Mouse (Mus musculus): ENCODE measurements around the gene Wfdc3. TPM values are rescaled to one million over a fixed set of nuclear protein-coding genes. Genes with fewer than 3 reads are reported as not detected.

Gene Wfdc3
- polyA plus RNA-seq, 2 experiments from 2014 or later: not detected

DNA sequence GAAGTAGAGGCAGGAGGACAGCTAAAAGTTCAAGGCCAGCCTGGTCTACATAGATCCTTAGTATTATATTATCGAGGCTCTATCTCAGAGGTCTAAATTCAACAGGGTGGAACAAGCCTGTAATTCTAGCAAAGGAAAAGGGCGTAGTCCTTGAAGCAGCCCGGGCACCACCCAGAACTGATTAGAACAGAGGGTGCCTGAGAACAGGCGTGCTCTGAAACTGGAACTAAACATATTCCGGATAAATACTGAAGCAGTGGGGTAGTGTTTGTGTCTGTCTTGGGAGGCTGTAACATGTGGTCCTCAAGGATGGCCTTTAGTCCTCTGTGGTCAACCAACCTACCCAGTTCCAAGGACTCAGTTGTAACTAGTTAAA lies 28.2 kb upstream of the Wfdc3 start:
- no peak for ATAC-seq

GRCm38 (mm10) chr2:164773229-164773988 lies 27.7 kb upstream of the Wfdc3 start:
- no peak for ATAC-seq

DNA sequence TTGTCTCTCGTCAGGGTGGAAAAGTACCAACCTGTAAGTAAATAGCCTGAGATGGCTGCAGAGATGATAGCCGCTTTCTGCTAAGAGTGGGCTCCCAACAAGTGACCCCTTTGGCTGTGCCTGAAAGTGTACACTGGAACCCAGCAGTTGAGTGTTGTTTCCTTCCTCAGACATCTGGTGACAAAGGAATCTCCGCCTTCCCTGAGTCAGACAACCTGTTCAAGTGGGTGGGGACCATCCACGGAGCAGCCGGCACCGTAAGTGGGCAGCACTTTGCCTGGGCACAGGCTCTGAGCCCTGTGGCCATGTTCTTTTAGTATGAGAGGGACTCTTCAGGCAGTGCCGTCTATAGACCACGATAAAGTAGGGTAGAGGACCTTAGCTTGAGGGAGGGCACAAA lies 25.4 kb upstream of the Wfdc3 start:
- ATAC-seq: no peak

DNA sequence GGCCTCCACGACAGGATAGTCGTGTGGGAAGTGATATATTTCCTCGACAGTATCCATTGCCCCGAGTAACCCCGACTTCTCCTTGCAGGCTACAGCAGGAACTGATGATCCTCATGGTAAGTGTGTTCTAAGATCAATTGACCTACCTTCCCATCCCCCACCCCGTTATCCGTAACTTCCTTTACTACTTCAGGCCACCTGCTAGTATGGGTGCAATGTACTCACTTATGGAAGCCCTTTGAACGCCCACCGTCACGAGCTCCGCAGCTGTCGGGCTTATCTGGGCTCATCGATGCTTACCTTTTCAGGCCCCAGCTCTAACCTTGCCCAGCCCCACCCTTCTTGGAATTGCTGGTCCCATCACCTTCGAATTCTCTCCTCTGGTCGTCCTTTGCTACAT lies 24.5 kb upstream of the Wfdc3 start:
- ATAC-seq: no peak

DNA sequence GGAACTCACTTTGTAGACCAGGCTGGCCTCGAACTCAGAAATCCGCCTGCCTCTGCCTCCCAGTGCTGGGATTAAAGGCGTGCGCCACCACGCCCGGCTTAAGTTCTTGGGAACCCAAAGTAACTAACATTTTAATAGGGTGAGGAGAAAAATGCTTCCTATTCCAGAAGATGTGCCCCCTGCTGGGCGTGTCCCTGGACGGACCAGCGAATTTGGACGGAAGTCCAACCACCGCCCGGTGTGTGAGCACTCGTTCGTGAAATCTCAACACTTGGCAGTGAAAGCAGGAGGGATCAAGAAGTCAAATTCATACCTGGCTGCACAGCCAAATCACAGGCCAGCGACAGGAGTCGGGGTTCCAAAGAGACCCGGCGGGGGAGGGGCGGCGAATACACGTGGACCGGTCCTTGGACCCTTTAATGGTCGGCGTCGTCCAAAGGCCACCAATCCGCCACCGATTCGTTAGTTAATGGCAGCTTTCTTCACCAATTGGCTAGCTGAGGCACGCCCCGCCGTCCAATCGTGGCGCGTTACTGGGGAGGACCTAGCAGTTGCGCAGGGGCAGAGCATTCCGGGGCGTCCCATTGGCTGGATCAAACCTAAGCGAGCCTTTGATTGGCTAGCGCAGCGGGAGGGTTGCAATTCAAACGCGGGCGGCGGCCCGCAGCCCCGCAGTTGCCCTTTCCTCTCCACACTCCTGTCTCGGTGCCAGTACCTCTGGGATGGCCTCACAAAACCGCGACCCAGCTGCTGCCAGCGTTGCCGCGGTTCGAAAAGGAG lies 23.7 kb upstream of the Wfdc3 start, which contains the start of gene Ube2c:
Ube2c (plus strand) TSS at position 641 of the 780 bp plus-strand sequence.
- peak; percentile 100 for ATAC-seq

DNA sequence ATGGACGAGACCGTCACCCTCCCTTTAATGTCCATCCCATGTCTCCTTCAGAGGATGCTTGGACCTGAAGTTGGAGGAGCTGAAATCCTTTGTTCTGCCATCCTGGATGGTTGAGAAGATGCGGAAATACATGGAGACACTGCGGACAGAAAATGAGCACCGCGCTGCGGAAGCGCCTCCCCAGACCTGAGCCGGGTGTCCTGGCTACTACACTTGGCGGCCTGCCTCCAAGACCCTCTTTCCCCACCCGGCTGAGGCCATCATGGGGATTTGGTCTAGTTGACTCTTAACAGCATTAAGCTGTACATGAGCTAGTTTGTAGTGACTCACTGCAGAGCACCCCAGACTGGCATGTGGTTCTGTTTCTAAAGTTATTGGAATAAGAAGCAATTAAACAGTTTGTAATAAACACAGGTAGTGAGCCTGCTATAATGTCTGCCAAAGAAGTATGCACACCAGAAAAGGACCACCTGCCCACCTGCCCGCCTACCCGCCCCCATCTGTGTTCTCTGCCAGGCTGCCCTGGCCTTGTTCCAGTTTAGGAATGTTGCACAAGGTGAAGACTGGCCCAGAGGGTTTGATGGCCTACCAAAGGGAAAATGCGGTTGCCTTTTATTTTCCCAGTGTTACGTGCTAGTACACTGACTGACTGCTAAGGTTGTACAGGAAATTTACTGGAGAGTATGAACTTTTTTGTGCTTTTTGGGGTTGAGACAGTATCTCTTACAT lies 22.2 kb upstream of the Wfdc3 start:
- no peak for ATAC-seq

- no peak for ATAC-seq
These were observed 20.1 kb upstream of the Wfdc3 start for GRCm38 (mm10) chr2:164765841-164766240.

GRCm38 (mm10) chr2:164762593-164762992 lies 16.9 kb upstream of the Wfdc3 start:
- ATAC-seq: no peak

DNA sequence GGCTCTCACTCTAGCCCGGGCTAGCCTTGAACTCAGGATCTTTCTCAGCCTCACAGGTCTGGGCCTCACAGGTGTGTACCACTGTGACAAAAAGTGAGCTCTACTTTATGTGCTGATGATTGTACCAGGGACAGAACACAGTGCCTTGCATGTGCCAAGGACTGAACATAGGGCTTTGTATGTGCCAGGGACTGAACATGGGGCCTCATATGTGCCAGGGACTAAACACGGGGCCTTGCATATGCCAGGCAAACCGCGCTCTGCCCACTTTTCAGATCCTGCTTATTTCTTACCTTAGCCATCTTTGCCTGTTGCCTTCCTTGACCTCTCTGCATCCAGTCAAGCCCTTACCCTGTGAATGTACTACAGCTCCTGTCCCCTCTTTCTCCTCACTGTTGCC lies 16.2 kb upstream of the Wfdc3 start:
- no peak for ATAC-seq

DNA sequence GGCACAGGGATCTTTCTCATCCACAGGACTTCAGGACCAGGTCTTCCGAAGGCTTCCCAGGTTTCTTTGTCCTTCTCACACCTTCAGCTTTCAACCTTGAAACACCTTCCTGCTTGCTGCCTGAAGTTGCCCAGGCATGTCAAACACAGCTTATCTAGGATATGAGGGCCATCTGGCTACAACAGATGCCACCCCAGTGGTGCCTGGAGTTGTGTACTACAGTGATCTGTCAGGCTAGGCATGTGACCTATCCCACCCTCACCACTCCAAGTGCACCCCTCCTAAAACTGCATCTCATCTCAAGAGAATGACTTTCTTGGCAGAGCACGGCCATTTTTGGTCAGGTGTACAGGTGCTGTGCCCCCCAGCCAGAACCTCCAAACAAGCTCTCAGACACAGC lies 15.8 kb upstream of the Wfdc3 start:
- no peak for ATAC-seq

GRCm38 (mm10) chr2:164760059-164760833 lies 14.5 kb upstream of the Wfdc3 start:
- no peak for ATAC-seq

- ATAC-seq: no peak
These were observed 13.0 kb upstream of the Wfdc3 start for GRCm38 (mm10) chr2:164758692-164759091.

GRCm38 (mm10) chr2:164757841-164758240 lies 12.1 kb upstream of the Wfdc3 start:
- no peak for ATAC-seq

GRCm38 (mm10) chr2:164754800-164755199 lies 9.1 kb upstream of the Wfdc3 start:
- no peak for ATAC-seq

GRCm38 (mm10) chr2:164754105-164754504 lies 8.4 kb upstream of the Wfdc3 start:
- ATAC-seq: no peak

DNA sequence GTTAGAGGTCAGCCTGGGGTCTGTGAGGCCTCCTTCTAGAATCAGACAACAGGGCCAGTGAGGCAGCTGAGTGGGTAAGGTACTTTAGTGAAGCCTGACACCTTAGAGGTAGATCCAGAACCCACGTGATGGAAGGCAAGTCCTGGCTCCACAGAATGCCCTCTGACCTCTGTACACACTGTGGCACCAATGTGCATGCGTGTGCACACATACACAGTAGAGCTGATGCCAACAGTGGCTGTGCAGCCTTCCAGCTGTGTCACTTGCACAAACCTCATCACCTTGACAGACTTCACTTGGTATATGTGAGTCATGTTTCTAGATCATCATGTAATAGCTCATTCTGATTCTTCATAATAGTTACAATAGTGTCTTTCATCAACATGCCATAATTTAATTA lies 6.7 kb upstream of the Wfdc3 start:
- ATAC-seq: no peak

DNA sequence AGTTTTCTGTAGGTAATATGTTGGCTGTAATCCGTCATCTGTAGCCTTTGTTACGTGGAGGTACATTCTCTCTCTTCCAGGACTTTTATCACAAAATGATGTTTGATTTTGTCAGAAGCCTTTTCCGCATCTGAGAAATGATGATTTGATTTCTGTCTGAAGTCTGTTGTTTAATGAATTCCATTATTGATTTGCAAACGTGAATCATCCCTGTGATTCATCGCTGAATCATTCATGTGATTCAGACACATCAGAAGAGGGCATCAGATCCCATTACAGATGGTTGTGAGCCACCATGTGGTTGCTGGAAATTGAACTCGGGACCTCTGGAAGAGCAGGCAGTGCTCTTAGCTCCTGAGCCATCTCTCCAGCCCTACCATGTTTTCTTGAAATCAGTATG lies 3.3 kb upstream of the Wfdc3 start:
- ATAC-seq: no peak

GRCm38 (mm10) chr2:164748191-164748590 lies 2.5 kb upstream of the Wfdc3 start:
- ATAC-seq: no peak

GRCm38 (mm10) chr2:164746693-164747092 lies 962 bp upstream of the Wfdc3 start:
- peak; percentile 58 for ATAC-seq

DNA sequence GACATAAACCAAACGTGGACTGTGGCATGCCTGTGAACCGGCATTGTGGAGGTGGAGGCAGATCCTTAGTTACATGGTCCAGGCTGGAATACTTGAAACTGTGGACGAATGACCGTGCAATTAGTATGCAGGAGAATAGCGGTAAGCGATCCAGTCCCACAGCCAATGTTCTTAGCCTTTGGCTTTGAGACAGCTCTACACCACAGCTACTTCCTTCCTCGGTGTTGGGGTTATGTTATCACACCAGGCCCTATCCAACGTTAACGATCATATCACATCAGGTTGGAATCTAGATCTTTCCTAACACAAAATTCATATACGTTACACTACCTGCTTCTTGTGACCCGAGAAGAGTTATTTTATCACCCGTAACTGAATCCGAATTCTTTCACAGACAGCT lies 744 bp downstream of the Wfdc3 start:
- ATAC-seq: no peak

- no peak for ATAC-seq
These were observed 5.9 kb downstream of the Wfdc3 start for GRCm38 (mm10) chr2:164739876-164740275.

DNA sequence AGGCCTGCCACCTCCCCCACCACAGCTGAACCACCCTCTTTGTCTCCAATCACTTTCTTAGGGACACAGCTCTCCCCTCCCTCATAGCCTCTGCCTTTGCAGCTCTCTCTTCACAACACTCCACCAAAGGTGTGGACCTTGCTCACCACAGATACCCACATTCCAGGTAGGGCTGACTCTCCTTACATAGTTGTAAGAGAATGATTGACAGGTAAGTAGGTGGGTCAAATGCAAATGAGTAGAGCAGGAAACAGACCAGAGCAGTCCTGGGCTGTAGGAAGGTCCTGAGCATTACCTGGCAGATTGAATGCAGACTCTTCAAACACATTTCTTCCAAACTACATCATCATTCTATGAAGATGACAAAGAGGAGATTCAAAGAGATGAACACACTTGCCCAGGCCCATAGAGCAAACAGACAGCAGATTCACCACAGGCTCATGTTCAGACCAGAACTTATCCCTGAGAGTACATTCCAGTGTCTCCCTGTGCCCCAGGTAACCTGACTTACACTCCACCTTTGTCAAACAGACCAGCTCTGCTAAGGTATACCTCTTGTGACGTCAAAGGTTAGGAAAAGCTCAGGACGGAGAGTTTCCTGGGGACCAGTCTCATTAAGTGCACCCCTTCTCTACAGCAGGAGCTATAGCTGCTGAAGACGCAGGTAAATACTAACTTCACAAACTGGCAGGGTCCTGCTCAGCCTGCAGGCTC lies 8.2 kb downstream of the Wfdc3 start:
- no peak for ATAC-seq

All from CD4-positive, CD25-positive, alpha-beta regulatory T cell, adult 4 months (primary cell).